Mouse (Mus musculus) leukemia stem cell, adult 10-12 weeks (primary cell): ENCODE results near the gene Flg. TPM values are rescaled to one million over a fixed set of nuclear protein-coding genes. Genes with fewer than 3 reads are reported as not detected.

Experiments
- polyA plus RNA-seq: library from polyadenylated mRNA; stranded (reverse); fragments of >175 nt; gene quantifications from 2 replicates; pipeline ENCODE4 v1.2.3, GENCODE M21; 2012; ENCODE audit warnings: low replicate concordance

The Flg gene
- polyA plus RNA-seq: not detected in 2 replicates

GRCm38 (mm10) chr3:93273223-93273622, at the start of gene Flg:
Gene Flg (plus strand): TSS chr3:93273523.

GRCm38 (mm10) chr3:93319449-93319848, 46.1 kb downstream of the Flg start, which contains the start of gene Hrnr:
Gene Hrnr (plus strand): TSS chr3:93319749.

Other genes starting within 250 kb of the Flg start
- not detected in 2 replicates for gene Gm4858, start 204.7 kb upstream of the Flg start, polyA plus RNA-seq
- not detected in 2 replicates for gene Crnn, start 128.7 kb upstream of the Flg start, polyA plus RNA-seq
- not detected in 2 replicates for gene Flg2, start 76.2 kb upstream of the Flg start, polyA plus RNA-seq
- gene Hrnr, start 46.2 kb downstream of the Flg start, polyA plus RNA-seq: not detected in 2 replicates
- not detected in 2 replicates for gene Rptn, start 120.2 kb downstream of the Flg start, polyA plus RNA-seq
- 0.02 TPM in 1 of 2 replicates, not detected in the other for gene Tchh, start 168.8 kb downstream of the Flg start, polyA plus RNA-seq
- gene Tchhl1, start 195.2 kb downstream of the Flg start, polyA plus RNA-seq: not detected in 2 replicates
- 7.7 and 9.4 TPM in 2 replicates for gene S100a11, start 247.0 kb downstream of the Flg start, polyA plus RNA-seq